Mouse (Mus musculus) brain, embryonic 14.5 days (tissue): ENCODE data around the gene Frmd4b.

Experiments used
- CTCF ChIP-seq: fragments of 200-500 bp; IDR thresholded peaks from 2 replicates; pipeline ENCODE4 v1.5.1; 2012; ENCODE audit warnings: inconsistent platforms, mild to moderate bottlenecking, moderate library complexity, borderline replicate concordance; ENCODE audit not compliant: insufficient read depth, insufficient read length; ENCODE audit errors: extremely low read depth
- POLR2A ChIP-seq: fragments of 200-500 bp; IDR thresholded peaks from 2 replicates; pipeline ENCODE4 v1.6.1; 2012; ENCODE audit warnings: mild to moderate bottlenecking, inconsistent platforms, borderline replicate concordance; ENCODE audit not compliant: poor library complexity, insufficient read depth, insufficient read length, severe bottlenecking; ENCODE audit errors: extremely low read depth

- no peak for TF ChIP-seq CTCF
- TF ChIP-seq POLR2A = no peak
Observed at GRCm38 (mm10) chr6:97333323-97333722, 284.0 kb downstream of the Frmd4b start.
